Mouse (Mus musculus) embryonic facial prominence, embryonic 15.5 days (tissue): ENCODE results near the gene Ehmt2. TPM values are rescaled to one million over a fixed set of nuclear protein-coding genes. Genes with fewer than 3 reads are reported as not detected.

Source experiments
- ATAC-seq: fragments of 200-750 bp; cut with Nextera tagmentation; 2 replicates; pipeline ENCODE4 v1.8.0; 2017; ENCODE audit warnings: low read depth, moderate TSS enrichment; ENCODE audit not compliant: insufficient number of reproducible peaks, low FRiP score, low TSS enrichment
- H3K27ac ChIP-seq: fragments of 300-500 bp; sonication (generic); replicated peaks from 2 replicates; pipeline ENCODE4 v1.5.1; 2015; ENCODE audit warnings: mild to moderate bottlenecking, inconsistent platforms
- H3K27me3 ChIP-seq: fragments of 300-500 bp; sonication (generic); 2 replicates; pipeline ENCODE4 v1.6.1; 2015; ENCODE audit warnings: inconsistent platforms
- H3K36me3 ChIP-seq: fragments of 300-500 bp; sonication (generic); 2 replicates; pipeline ENCODE4 v1.6.1; 2015; ENCODE audit warnings: mild to moderate bottlenecking, inconsistent platforms
- H3K4me1 ChIP-seq: fragments of 300-500 bp; sonication (generic); 2 replicates; pipeline ENCODE4 v1.6.1; 2015; ENCODE audit warnings: inconsistent platforms
- H3K4me2 ChIP-seq: fragments of 300-500 bp; sonication (generic); replicated peaks from 2 replicates; pipeline ENCODE4 v1.6.1; 2015; ENCODE audit warnings: mild to moderate bottlenecking, inconsistent platforms
- H3K4me3 ChIP-seq: fragments of 300-500 bp; sonication (generic); replicated peaks from 2 replicates; pipeline ENCODE4 v1.5.1; 2015; ENCODE audit warnings: mild to moderate bottlenecking, inconsistent platforms
- H3K9ac ChIP-seq: fragments of 300-500 bp; sonication (generic); 2 replicates; pipeline ENCODE4 v1.6.1; 2015; ENCODE audit warnings: inconsistent platforms
- H3K9me3 ChIP-seq: fragments of 300-500 bp; sonication (generic); replicated peaks from 2 replicates; pipeline ENCODE4 v1.6.1; 2016; ENCODE audit warnings: inconsistent platforms
- WGBS: fragments of 180-500 bp; shearing (Covaris S2); methylation state at CpG from one replicate; pipeline ENCODE4 v1.1.7; 2015; 5-methylcytosine and 5-hydroxymethylcytosine counted together
- polyA plus RNA-seq: library from polyadenylated mRNA; unstranded; fragments of >200 nt; fragmentation: Nextera tagmentation; extraction: Ambion mirVana; gene quantifications from 2 replicates; pipeline ENCODE4 v1.2.1, GENCODE M21; 2015

The Ehmt2 gene
- polyA plus RNA-seq, 1 experiment from 2014 or later: 86.8 TPM

GRCm38 (mm10) chr17:34928841-34929240, 30.6 kb downstream of the Ehmt2 start:
- WGBS: 50% methylated on average over 4 of the region's 4 CpGs
- H3K27ac ChIP-seq: no peak overlapping the region
- no peak overlapping the region for H3K4me3 ChIP-seq
- peaks cover 14% of the 10 kb centered on the region for H3K4me1 ChIP-seq
- no peaks in the 10 kb centered on the region for H3K36me3 ChIP-seq
- no peak overlapping the region for H3K4me2 ChIP-seq
- H3K27me3 ChIP-seq: no peaks in the 10 kb centered on the region
- H3K9me3 ChIP-seq: no peaks in the 10 kb centered on the region
- no peak overlapping the region for H3K9ac ChIP-seq
- ATAC-seq: no peak

DNA sequence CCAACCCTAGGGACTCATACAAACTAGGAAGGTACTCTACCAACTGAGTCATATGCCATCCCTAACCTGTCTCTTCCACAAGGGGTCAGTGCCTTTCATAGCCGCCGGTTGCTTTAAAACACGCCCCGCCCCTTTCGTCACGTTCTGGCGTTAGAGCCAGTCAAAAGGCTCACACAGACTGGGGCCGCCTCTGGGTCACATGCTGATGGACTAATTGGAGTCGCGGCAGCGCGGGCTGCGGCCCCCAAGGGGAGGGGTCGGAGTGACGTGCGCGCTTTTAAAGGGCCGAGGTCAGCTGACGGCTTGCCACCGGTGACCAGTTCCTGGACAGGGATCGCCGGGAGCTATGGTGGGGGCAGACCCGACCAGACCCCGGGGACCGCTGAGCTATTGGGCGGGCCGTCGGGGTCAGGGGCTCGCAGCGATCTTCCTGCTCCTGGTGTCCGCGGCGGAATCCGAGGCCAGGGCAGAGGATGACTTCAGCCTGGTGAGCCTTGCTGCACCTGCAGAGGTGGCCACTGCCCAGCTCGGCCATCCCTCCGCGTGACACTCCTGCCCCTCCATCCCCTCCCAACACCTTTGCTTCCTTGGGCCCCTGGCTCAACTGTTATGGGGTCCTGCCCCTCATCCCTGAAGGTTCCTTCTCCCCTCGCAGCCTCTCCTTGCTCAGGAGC, 32.9 kb downstream of the Ehmt2 start, which contains the start of gene Neu1:
TSS of gene Neu1 (plus strand) at position 193 of the 674 bp plus-strand sequence.
- peak; percentile 95 for ATAC-seq
- Histone ChIP-seq H3K4me3 (peak within 1 kb of the TSS; percentile 84), H3K36me3 (0 out of 2 replicates have a peak, but pooled peaks cover 7% of the 10 kb centered on the region), H3K4me1 (peaks cover 24% of the 10 kb centered on the region), H3K27ac (peak within 1 kb of the TSS; percentile 48; the same call in 1 of the 2 replicates), H3K9me3 (no peaks in the 10 kb centered on the region), H3K27me3 (no peaks in the 10 kb centered on the region), H3K4me2 (peak within 1 kb of the TSS; percentile 94), H3K9ac (peak within 1 kb of the TSS; percentile 69)
- WGBS: under 1% methylated on average over 38 of the region's 38 CpGs

- no peak overlapping the region for H3K27ac ChIP-seq
- 14% methylated on average over 14 of the region's 14 CpGs for WGBS
- H3K4me3 ChIP-seq: peak overlapping the region; percentile 84
- no peaks in the 10 kb centered on the region for H3K9me3 ChIP-seq
- H3K27me3 ChIP-seq: no peaks in the 10 kb centered on the region
- peaks cover 24% of the 10 kb centered on the region for H3K4me1 ChIP-seq
- peak overlapping the region; percentile 94 for H3K4me2 ChIP-seq
- H3K9ac ChIP-seq: peak overlapping the region; percentile 69
- H3K36me3 ChIP-seq: 0 out of 2 replicates have a peak, but pooled peaks cover 7% of the 10 kb centered on the region
- no peak for ATAC-seq
These were observed 33.4 kb downstream of the Ehmt2 start for GRCm38 (mm10) chr17:34931735-34932098.

DNA sequence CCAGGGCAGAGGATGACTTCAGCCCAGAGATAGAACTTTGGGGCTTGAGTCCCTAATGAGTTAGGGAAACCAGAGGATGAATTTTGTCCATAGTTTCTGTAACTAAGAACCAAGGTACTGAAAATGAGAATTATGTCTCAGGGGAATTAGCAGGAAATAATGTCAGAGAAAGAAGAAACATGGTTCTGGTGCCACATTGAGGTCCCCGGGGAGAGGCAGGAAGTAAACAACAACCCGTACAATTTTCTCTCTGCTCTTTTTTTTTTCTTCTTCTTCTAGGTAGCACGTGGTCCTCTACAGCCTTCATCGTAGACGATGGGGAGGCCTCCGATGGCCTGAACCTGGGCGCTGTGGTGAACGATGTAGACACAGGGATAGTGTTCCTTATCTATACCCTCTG, 34.0 kb downstream of the Ehmt2 start:
- Histone ChIP-seq H3K4me2 (peak overlapping the region; percentile 94), H3K9ac (peak overlapping the region; percentile 69; the same call in 1 of the 2 replicates), H3K4me3 (peak overlapping the region; percentile 84), H3K4me1 (peaks cover 24% of the 10 kb centered on the region), H3K9me3 (no peaks in the 10 kb centered on the region), H3K36me3 (0 out of 2 replicates have a peak, but pooled peaks cover 7% of the 10 kb centered on the region), H3K27ac (no peak overlapping the region), H3K27me3 (no peaks in the 10 kb centered on the region)
- 85% methylated on average over 8 of the region's 8 CpGs for WGBS
- no peak for ATAC-seq

- WGBS: 46% methylated on average over 24 of the region's 24 CpGs
- no peaks in the 10 kb centered on the region for H3K27me3 ChIP-seq
- no peak for ATAC-seq
- H3K4me2 ChIP-seq: no peak overlapping the region
- H3K36me3 ChIP-seq: 0 out of 2 replicates have a peak, but pooled peaks cover 7% of the 10 kb centered on the region
- no peaks in the 10 kb centered on the region for H3K9me3 ChIP-seq
- H3K27ac ChIP-seq: no peak overlapping the region
- no peak overlapping the region for H3K4me3 ChIP-seq
- peaks cover 24% of the 10 kb centered on the region for H3K4me1 ChIP-seq
- no peak overlapping the region for H3K9ac ChIP-seq
These were observed 35.8 kb downstream of the Ehmt2 start for GRCm38 (mm10) chr17:34934031-34934430.

GRCm38 (mm10) chr17:34934830-34935229, 36.6 kb downstream of the Ehmt2 start:
- H3K4me1 ChIP-seq: peaks cover 24% of the 10 kb centered on the region
- WGBS: 32% methylated on average over 8 of the region's 8 CpGs
- no peak overlapping the region for H3K9ac ChIP-seq
- H3K36me3 ChIP-seq: 0 out of 2 replicates have a peak, but pooled peaks cover 7% of the 10 kb centered on the region
- H3K27ac ChIP-seq: no peak overlapping the region
- H3K27me3 ChIP-seq: no peaks in the 10 kb centered on the region
- H3K4me2 ChIP-seq: no peak overlapping the region
- H3K4me3 ChIP-seq: no peak overlapping the region
- no peak for ATAC-seq
- H3K9me3 ChIP-seq: no peaks in the 10 kb centered on the region

GRCm38 (mm10) chr17:34937960-34938505, 39.8 kb downstream of the Ehmt2 start:
- no peaks in the 10 kb centered on the region for H3K27me3 ChIP-seq
- H3K4me1 ChIP-seq: peaks cover 17% of the 10 kb centered on the region
- no peaks in the 10 kb centered on the region for H3K9me3 ChIP-seq
- H3K36me3 ChIP-seq: 0 out of 2 replicates have a peak, but pooled peaks cover 7% of the 10 kb centered on the region
- 76% methylated on average over 6 of the region's 6 CpGs for WGBS
- H3K9ac ChIP-seq: no peak overlapping the region
- no peak overlapping the region for H3K27ac ChIP-seq
- H3K4me3 ChIP-seq: no peak overlapping the region
- no peak overlapping the region for H3K4me2 ChIP-seq
- ATAC-seq: no peak

GRCm38 (mm10) chr17:34941344-34942041, 43.2 kb downstream of the Ehmt2 start:
- 7% methylated on average over 15 of the region's 15 CpGs for WGBS
- Histone ChIP-seq H3K36me3 (no peaks in the 10 kb centered on the region), H3K27ac (no peak overlapping the region), H3K9me3 (no peaks in the 10 kb centered on the region), H3K27me3 (no peaks in the 10 kb centered on the region), H3K9ac (peak overlapping the region; percentile 7; the same call in 1 of the 2 replicates), H3K4me2 (peak overlapping the region; percentile 46), H3K4me1 (peaks cover 18% of the 10 kb centered on the region), H3K4me3 (peak overlapping the region; percentile 25)
- ATAC-seq: no peak

GRCm38 (mm10) chr17:34943128-34943815, 45.0 kb downstream of the Ehmt2 start:
- no peak for ATAC-seq
- whole genome bisulfite sequencing: 82% methylated on average over 4 of the region's 4 CpGs
- Histone ChIP-seq H3K4me1 (peaks cover 18% of the 10 kb centered on the region), H3K27me3 (no peaks in the 10 kb centered on the region), H3K9me3 (no peaks in the 10 kb centered on the region), H3K4me3 (no peak overlapping the region), H3K27ac (no peak overlapping the region), H3K9ac (no peak overlapping the region), H3K4me2 (no peak overlapping the region), H3K36me3 (no peaks in the 10 kb centered on the region)

- ATAC-seq: no peak
- no peaks in the 10 kb centered on the region for H3K27me3 ChIP-seq
- H3K4me2 ChIP-seq: no peak overlapping the region
- H3K9me3 ChIP-seq: no peaks in the 10 kb centered on the region
- no peak overlapping the region for H3K4me3 ChIP-seq
- peaks cover 5% of the 10 kb centered on the region; the same call in 1 of the 2 replicates for H3K36me3 ChIP-seq
- peaks cover 18% of the 10 kb centered on the region for H3K4me1 ChIP-seq
- no peak overlapping the region for H3K9ac ChIP-seq
- no peak overlapping the region for H3K27ac ChIP-seq
These were observed 46.1 kb downstream of the Ehmt2 start for GRCm38 (mm10) chr17:34944362-34944761.
